Mouse (Mus musculus) heart, postnatal 0 days (tissue): Measurements from ENCODE around the gene Chrm1. TPM values are rescaled to one million over a fixed set of nuclear protein-coding genes. Genes with fewer than 3 reads are reported as not detected.
A peak's percentile ranks its signal among the peaks of the same experiment; 100 is the strongest.

Source experiments
- ATAC-seq: fragments of 200-750 bp; cut with Nextera tagmentation; 2 replicates; pipeline ENCODE4 v1.8.0; 2017; ENCODE audit warnings: low read depth, moderate number of reproducible peaks, moderate library complexity; ENCODE audit not compliant: insufficient read depth
- DNase-seq: peaks from one replicate; pipeline ENCODE4 v3.0.0-alpha.2; 2016; ENCODE audit warnings: low spot score
- H3K27ac ChIP-seq: fragments of 300-500 bp; sonication (generic); 2 replicates; pipeline ENCODE4 v1.5.1; 2014; ENCODE audit warnings: low read depth, mild to moderate bottlenecking
- H3K27me3 ChIP-seq: fragments of 300-500 bp; sonication (generic); 2 replicates; pipeline ENCODE4 v1.6.1; 2014; ENCODE audit warnings: low read length, mixed read lengths; ENCODE audit not compliant: control insufficient read depth, insufficient read depth
- H3K36me3 ChIP-seq: fragments of 300-500 bp; sonication (generic); replicated peaks from 2 replicates; pipeline ENCODE4 v1.6.1; 2014; ENCODE audit warnings: low read length, mixed read lengths; ENCODE audit not compliant: control insufficient read depth, insufficient read depth
- H3K4me1 ChIP-seq: fragments of 300-500 bp; sonication (generic); 2 replicates; pipeline ENCODE4 v1.6.1; 2014; ENCODE audit warnings: antibody characterized with exemption; ENCODE audit not compliant: control insufficient read depth, insufficient read depth
- H3K4me2 ChIP-seq: fragments of 300-500 bp; sonication (generic); 2 replicates; pipeline ENCODE4 v1.6.1; 2014; ENCODE audit warnings: low read depth, mild to moderate bottlenecking, low read length, moderate library complexity
- H3K4me3 ChIP-seq: fragments of 300-500 bp; sonication (generic); 2 replicates; pipeline ENCODE4 v1.5.1; 2014; ENCODE audit warnings: low read depth, low read length
- H3K9ac ChIP-seq: fragments of 300-500 bp; sonication (generic); replicated peaks from 2 replicates; pipeline ENCODE4 v1.6.1; 2014; ENCODE audit warnings: low read depth, low read length, mixed read lengths
- H3K9me3 ChIP-seq: fragments of 300-500 bp; sonication (generic); replicated peaks from 2 replicates; pipeline ENCODE4 v1.6.1; 2016; ENCODE audit warnings: low read length; ENCODE audit not compliant: control insufficient read depth
- CTCF ChIP-seq: IDR thresholded peaks from 2 replicates; pipeline ENCODE4 v1.5.1; 2016; ENCODE audit warnings: antibody characterized with exemption, control low read depth, low read depth
- EP300 ChIP-seq: IDR thresholded peaks from 2 replicates; pipeline ENCODE4 v1.6.1; 2016; ENCODE audit warnings: antibody characterized with exemption, low read depth
- WGBS: fragments of 180-500 bp; shearing (Covaris S2); extraction: QIAGEN DNeasy Blood & Tissue Kit; methylation state at CpG from one replicate; pipeline ENCODE4 v1.1.7; 2014; 5-methylcytosine and 5-hydroxymethylcytosine counted together
- polyA plus RNA-seq: library from polyadenylated mRNA; unstranded; fragments of >200 nt; fragmentation: Nextera tagmentation; extraction: Ambion mirVana; gene quantifications from 2 replicates; pipeline ENCODE4 v1.2.1, GENCODE M21; 2015
- total RNA-seq: library from RNA; depleted of rRNA; stranded (reverse); fragments of >200 nt; gene quantifications from 2 replicates; pipeline ENCODE4 v1.2.3, GENCODE M21; 2014; ENCODE audit warnings: low replicate concordance

The Chrm1 gene
- total and polyA plus RNA-seq, 2 experiments from 2014 or later: not detected

GRCm38 (mm10) chr19:8630249-8630648 is 33.3 kb upstream of the Chrm1 start:
- 0 out of 2 replicates have a peak, but pooled peaks cover 3% of the 10 kb centered on the region for H3K27me3 ChIP-seq
- H3K4me2 ChIP-seq: no peak overlapping the region
- 65% methylated on average over 2 of the region's 2 CpGs for WGBS
- no peak overlapping the region for H3K27ac ChIP-seq
- no peak for DNase-seq
- no peak for TF ChIP-seq EP300
- no peak for TF ChIP-seq CTCF
- H3K4me3 ChIP-seq: no peak overlapping the region
- no peak overlapping the region for H3K9ac ChIP-seq
- ATAC-seq: no peak
- H3K9me3 ChIP-seq: no peaks in the 10 kb centered on the region
- no peaks in the 10 kb centered on the region for H3K4me1 ChIP-seq
- H3K36me3 ChIP-seq: no peaks in the 10 kb centered on the region

- ATAC-seq (no peak), DNase-seq (no peak)
- Histone ChIP-seq H3K4me1 (no peaks in the 10 kb centered on the region), H3K4me2 (no peak overlapping the region), H3K36me3 (no peaks in the 10 kb centered on the region), H3K9me3 (no peaks in the 10 kb centered on the region), H3K27ac (no peak overlapping the region), H3K4me3 (no peak overlapping the region), H3K9ac (no peak overlapping the region), H3K27me3 (0 out of 2 replicates have a peak, but pooled peaks cover under 1% of the 10 kb centered on the region)
- TF ChIP-seq CTCF (no peak), EP300 (no peak)
- WGBS: 52% methylated on average over 6 of the region's 6 CpGs
Observed at GRCm38 (mm10) chr19:8630826-8631225, 32.8 kb upstream of the Chrm1 start.

- DNase-seq: no peak
- H3K9ac ChIP-seq: no peak overlapping the region
- no peaks in the 10 kb centered on the region for H3K4me1 ChIP-seq
- H3K27me3 ChIP-seq: no peaks in the 10 kb centered on the region
- H3K9me3 ChIP-seq: no peaks in the 10 kb centered on the region
- H3K36me3 ChIP-seq: no peaks in the 10 kb centered on the region
- no peak for TF ChIP-seq EP300
- no peak for TF ChIP-seq CTCF
- no peak for ATAC-seq
- no peak overlapping the region for H3K27ac ChIP-seq
- 33% methylated on average over 1 of the region's 1 CpGs for WGBS
- H3K4me3 ChIP-seq: no peak overlapping the region
- H3K4me2 ChIP-seq: no peak overlapping the region
Observed at GRCm38 (mm10) chr19:8632029-8632428, 31.6 kb upstream of the Chrm1 start.

GRCm38 (mm10) chr19:8642086-8642485 is 21.5 kb upstream of the Chrm1 start:
- no peak overlapping the region for H3K4me3 ChIP-seq
- no peak for ATAC-seq
- TF ChIP-seq CTCF (no peak), EP300 (no peak)
- H3K4me2 ChIP-seq: no peak overlapping the region
- no peaks in the 10 kb centered on the region for H3K9me3 ChIP-seq
- WGBS: 38% methylated on average over 5 of the region's 5 CpGs
- H3K36me3 ChIP-seq: no peaks in the 10 kb centered on the region
- 0 out of 2 replicates have a peak, but pooled peaks cover 6% of the 10 kb centered on the region for H3K4me1 ChIP-seq
- H3K27ac ChIP-seq: no peak overlapping the region
- no peaks in the 10 kb centered on the region for H3K27me3 ChIP-seq
- no peak overlapping the region for H3K9ac ChIP-seq
- DNase-seq: no peak

GRCm38 (mm10) chr19:8646393-8646792 is 17.2 kb upstream of the Chrm1 start:
- no peaks in the 10 kb centered on the region for H3K27me3 ChIP-seq
- DNase-seq (no peak), ATAC-seq (no peak)
- TF ChIP-seq CTCF: no peak
- no peak for TF ChIP-seq EP300
- 81% methylated on average over 2 of the region's 2 CpGs for WGBS
- no peaks in the 10 kb centered on the region for H3K36me3 ChIP-seq
- no peak overlapping the region for H3K27ac ChIP-seq
- no peak overlapping the region for H3K4me3 ChIP-seq
- 0 out of 2 replicates have a peak, but pooled peaks cover 6% of the 10 kb centered on the region for H3K4me1 ChIP-seq
- H3K9me3 ChIP-seq: no peaks in the 10 kb centered on the region
- H3K9ac ChIP-seq: no peak overlapping the region
- H3K4me2 ChIP-seq: no peak overlapping the region

GRCm38 (mm10) chr19:8655833-8656232 is 7.8 kb upstream of the Chrm1 start:
- 0 out of 2 replicates have a peak, but pooled peaks cover 3% of the 10 kb centered on the region for H3K27me3 ChIP-seq
- no peaks in the 10 kb centered on the region for H3K4me1 ChIP-seq
- DNase-seq: no peak
- H3K9ac ChIP-seq: no peak overlapping the region
- H3K4me2 ChIP-seq: no peak overlapping the region
- no peak for ATAC-seq
- TF ChIP-seq EP300 (no peak), CTCF (no peak)
- peak overlapping the region; percentile 61 for H3K27ac ChIP-seq
- no peaks in the 10 kb centered on the region for H3K36me3 ChIP-seq
- H3K9me3 ChIP-seq: no peaks in the 10 kb centered on the region
- no peak overlapping the region for H3K4me3 ChIP-seq
